Comparison of ENCODE assay signal across 14 mouse cellular contexts in genomic region chr1:62728926-62729325, GRCm38 (mm10). TPM values are rescaled to one million over a fixed set of nuclear protein-coding genes. Genes with fewer than 3 reads are reported as not detected.
DNase-seq lines count a peak whose midpoint lies in the region; ATAC-seq and TF ChIP-seq lines count a peak whose summit lies in the region.
"Had no signal": no experiment of that assay in that cellular context is flagged by ENCODE, and none has a peak within 500 bp of the region (broad histone marks: within the 10 kb centered on the region; RNA-seq: fewer than 3 reads in every experiment).

No protein-coding gene starts in this region.

- H3K4me1 ChIP-seq in kidney, embryonic 14.5 days (ENCODE audit: control insufficient read depth, insufficient read depth, low read length): peaks cover 25% of the 10 kb centered on the region
- H3K4me1 ChIP-seq in midbrain, embryonic 10.5 days: peaks cover 42% of the 10 kb centered on the region
- H3K4me1 ChIP-seq in midbrain, postnatal 0 days (ENCODE audit: insufficient read depth, low read length): 0 out of 2 replicates have a peak, but pooled peaks cover 4% of the 10 kb centered on the region
- peaks cover 19% of the 10 kb centered on the region; the same call in 1 of the 2 replicates for H3K4me1 ChIP-seq in stomach, embryonic 15.5 days

- H3K9ac ChIP-seq in kidney, embryonic 14.5 days (ENCODE audit: low read depth, low read length): no peak overlapping the region
- no peak overlapping the region for H3K9ac ChIP-seq in midbrain, postnatal 0 days (replicated peaks; ENCODE audit: low read length, poor library complexity, severe bottlenecking)
- H3K9ac ChIP-seq in stomach, embryonic 15.5 days: no peak overlapping the region
- H3K9ac ChIP-seq: forebrain, embryonic 15.5 days; hindbrain, embryonic 12.5 days had no signal

- ATAC-seq in kidney, embryonic 14.5 days (ENCODE audit: low FRiP score, low TSS enrichment): no peak
- ATAC-seq in midbrain, postnatal 0 days (ENCODE audit: low FRiP score): no peak
- no peak for ATAC-seq in stomach, embryonic 15.5 days (ENCODE audit: insufficient read depth, low FRiP score, low read depth)
- ATAC-seq: forebrain, embryonic 15.5 days had no signal

- intact Hi-C loops in left cerebral cortex, postnatal 10 days (cut with DNase I): no loop called here

- WGBS in kidney, embryonic 14.5 days: 58% methylated on average over 9 of the region's 9 CpGs
- 76% methylated on average over 9 of the region's 9 CpGs for WGBS in midbrain, embryonic 10.5 days
- WGBS in midbrain, postnatal 0 days: 72% methylated on average over 9 of the region's 9 CpGs
- WGBS in stomach, embryonic 15.5 days: 77% methylated on average over 9 of the region's 9 CpGs

- TF ChIP-seq CTCF in midbrain, postnatal 0 days (IDR thresholded peaks at IDR 0.05): no peak

- H3K36me3 ChIP-seq in kidney, embryonic 14.5 days (ENCODE audit: control insufficient read depth, insufficient read depth, low read length): no peaks in the 10 kb centered on the region
- no peaks in the 10 kb centered on the region for H3K36me3 ChIP-seq in midbrain, embryonic 10.5 days
- no peaks in the 10 kb centered on the region for H3K36me3 ChIP-seq in midbrain, postnatal 0 days (ENCODE audit: insufficient read depth, low read length)
- no peaks in the 10 kb centered on the region for H3K36me3 ChIP-seq in stomach, embryonic 15.5 days
- H3K36me3 ChIP-seq: forebrain, embryonic 15.5 days; hindbrain, embryonic 12.5 days had no signal

- no peak overlapping the region for H3K4me3 ChIP-seq in kidney, embryonic 14.5 days (ENCODE audit: low read length)
- H3K4me3 ChIP-seq in midbrain, embryonic 10.5 days: no peak overlapping the region
- H3K4me3 ChIP-seq in midbrain, postnatal 0 days (ENCODE audit: low read depth, low read length): no peak overlapping the region
- no peak overlapping the region for H3K4me3 ChIP-seq in stomach, embryonic 15.5 days (replicated peaks)
- H3K4me3 ChIP-seq: forebrain, embryonic 15.5 days; hindbrain, embryonic 12.5 days had no signal

- no peak overlapping the region; the same call in 1 of the 2 replicates for H3K4me2 ChIP-seq in kidney, embryonic 14.5 days (replicated peaks; ENCODE audit: low read depth, low read length)
- H3K4me2 ChIP-seq in midbrain, postnatal 0 days (ENCODE audit: low read depth, low read length, poor library complexity, severe bottlenecking): no peak overlapping the region
- H3K4me2 ChIP-seq in stomach, embryonic 15.5 days: no peak overlapping the region
- H3K4me2 ChIP-seq: forebrain, embryonic 15.5 days; hindbrain, embryonic 12.5 days; liver, embryonic 11.5 days had no signal

- H3K9me3 ChIP-seq in kidney, embryonic 14.5 days (ENCODE audit: control insufficient read depth, low read length): no peaks in the 10 kb centered on the region
- H3K9me3 ChIP-seq in midbrain, embryonic 10.5 days (replicated peaks): no peaks in the 10 kb centered on the region
- H3K9me3 ChIP-seq in midbrain, postnatal 0 days (ENCODE audit: low read length): no peaks in the 10 kb centered on the region
- H3K9me3 ChIP-seq in stomach, embryonic 15.5 days: no peaks in the 10 kb centered on the region
- H3K9me3 ChIP-seq: forebrain, embryonic 15.5 days; hindbrain, embryonic 12.5 days had no signal

- H3K27ac ChIP-seq in kidney, embryonic 14.5 days (ENCODE audit: low read depth, low read length): peak overlapping the region; percentile 26; the same call in 1 of the 2 replicates
- 0 out of 2 replicates have a peak overlapping the region, but pooled peaks have one; percentile 9 for H3K27ac ChIP-seq in midbrain, embryonic 10.5 days (replicated peaks)
- H3K27ac ChIP-seq in midbrain, postnatal 0 days (ENCODE audit: low read depth, low read length): no peak overlapping the region
- 0 out of 2 replicates have a peak overlapping the region, but pooled peaks have one; percentile 21 for H3K27ac ChIP-seq in stomach, embryonic 15.5 days
- H3K27ac ChIP-seq: forebrain, embryonic 15.5 days had no signal

- peak; percentile 89 for DNase-seq in heart, adult 11 months
- no peak for DNase-seq in heart, adult 8-10 months (ENCODE audit: low spot score)
- DNase-seq in kidney, postnatal 36 days: no peak
- DNase-seq in midbrain, embryonic 10.5 days (ENCODE audit: low spot score): no peak
- no peak for DNase-seq in midbrain, postnatal 0 days (ENCODE audit: low spot score)
- no peak for DNase-seq in left cerebral cortex, postnatal 10 days (ENCODE audit: extremely low spot score in 1 of 2, low spot score in 2 of 2)
- DNase-seq: adrenal gland, adult 2 months; cerebellum, postnatal 14 days; gastrocnemius, postnatal 10 days had no signal

- no peaks in the 10 kb centered on the region for H3K27me3 ChIP-seq in kidney, embryonic 14.5 days (ENCODE audit: control insufficient read depth, insufficient read depth, low read length)
- peaks cover 27% of the 10 kb centered on the region for H3K27me3 ChIP-seq in midbrain, embryonic 10.5 days (ENCODE audit: low read depth, poor library complexity, severe bottlenecking)
- H3K27me3 ChIP-seq in midbrain, postnatal 0 days (ENCODE audit: insufficient read depth, low read length): no peaks in the 10 kb centered on the region
- no peaks in the 10 kb centered on the region for H3K27me3 ChIP-seq in stomach, embryonic 15.5 days (replicated peaks)
- H3K27me3 ChIP-seq: forebrain, embryonic 15.5 days; hindbrain, embryonic 12.5 days had no signal

RNA-seq across cellular contexts. Expression of gene Nrp2, which starts 25.8 kb away (rescaled TPM):
- 10 to 100 TPM; 13.2 to 30.0 (median 26.7) TPM for total RNA-seq in heart, adult 8-10 months (2022)
- 5.5 and 7.1 TPM in 2 replicates for polyA plus RNA-seq in kidney, embryonic 14.5 days (2014; fragmentation: Nextera tagmentation; extraction: Ambion mirVana)
- 10.7 and 13.2 TPM in 2 replicates for polyA plus RNA-seq in midbrain, embryonic 10.5 days (2016; fragmentation: Nextera tagmentation; extraction: Ambion mirVana)
- 56.7 and 60.1 TPM in 2 replicates for total RNA-seq in midbrain, postnatal 0 days (2014; rRNA removed)
- 14.0 and 17.1 TPM in 2 replicates for polyA plus RNA-seq in midbrain, postnatal 0 days (2015; fragmentation: Nextera tagmentation; extraction: Ambion mirVana)
- polyA plus RNA-seq in stomach, embryonic 15.5 days (2015; fragmentation: Nextera tagmentation; extraction: Ambion mirVana): 28.0 and 35.5 TPM in 2 replicates
- 10 to 100 TPM; 37.1 to 39.5 TPM for total RNA-seq in left cerebral cortex, postnatal 10 days (2021)
